Mouse (Mus musculus): Measurements from ENCODE around the gene Tfap2d. TPM values are rescaled to one million over a fixed set of nuclear protein-coding genes. Genes with fewer than 3 reads are reported as not detected.

The Tfap2d gene
- polyA plus RNA-seq, 1 experiment from 2014 or later, result not detected

- Histone ChIP-seq H3K4me2 (ENCODE audit: low read length) (no peak overlapping the region), H3K4me1 (ENCODE audit: control insufficient read depth in 2 of 2, insufficient read depth in 2 of 2, low read length in 2 of 2) (peaks cover 0 to 3% of the 10 kb centered on the region in 2 experiments; a peak in 1 of 4 replicates), H3K9ac (ENCODE audit: low read length) (no peak overlapping the region), H3K4me3 (ENCODE audit: control insufficient read depth in 1 of 2, insufficient read depth in 1 of 2, low read depth in 1 of 2, low read length in 2 of 2) (no peak overlapping the region), H3K36me3 (ENCODE audit: control insufficient read depth, insufficient read depth, low read length) (no peaks in the 10 kb centered on the region), H3K27me3 (ENCODE audit: control insufficient read depth, insufficient read depth, low read length) (peaks cover 87% of the 10 kb centered on the region), H3K9me3 (ENCODE audit: control insufficient read depth, low read length) (no peaks in the 10 kb centered on the region), H3K27ac (replicated peaks in 1 of 2; ENCODE audit: control insufficient read depth in 1 of 2, insufficient read depth in 1 of 2, low read depth in 2 of 2, low read length in 2 of 2) (no peak overlapping the region)
- WGBS, result under 1% methylated on average over 8 of the region's 8 CpGs
- ATAC-seq (ENCODE audit: insufficient number of reproducible peaks, insufficient read depth, low FRiP score, low read depth), result no peak
These were observed 108.2 kb downstream of the Tfap2d start for GRCm38 (mm10) chr1:19211033-19211405.

DNA sequence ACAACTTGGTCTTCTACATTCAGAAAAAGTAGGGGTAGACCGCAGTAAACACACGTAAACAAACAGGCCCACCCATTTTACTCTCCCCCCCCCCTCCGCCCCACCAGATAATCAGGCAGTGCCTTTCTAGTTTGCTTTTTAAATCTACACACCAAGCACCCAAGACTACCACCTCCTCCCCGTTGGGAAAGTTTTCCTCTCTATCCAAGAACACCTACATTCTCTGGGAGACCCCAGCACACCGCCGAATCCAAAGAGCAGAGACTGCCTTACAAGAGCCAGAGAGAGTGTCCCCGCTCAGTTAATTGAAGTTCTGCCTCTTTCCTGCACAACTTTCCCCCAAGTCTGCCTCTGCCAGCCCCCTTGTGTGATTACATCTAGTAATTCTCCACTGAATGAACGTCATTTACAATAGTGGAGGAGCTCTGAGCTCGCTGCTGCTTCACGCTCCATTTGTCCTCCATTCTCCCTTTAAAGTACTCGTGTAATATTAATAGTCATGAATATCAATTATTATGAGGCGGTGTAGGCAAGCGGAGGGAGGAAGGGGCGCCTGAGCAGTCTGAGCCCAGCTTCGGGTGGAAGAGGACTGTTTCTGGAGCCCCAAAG lies 108.8 kb downstream of the Tfap2d start:
- H3K9ac ChIP-seq (ENCODE audit: low read length), result no peak overlapping the region
- WGBS, result 2% methylated on average over 15 of the region's 15 CpGs

GRCm38 (mm10) chr1:19212691-19213090 lies 109.9 kb downstream of the Tfap2d start:
- H3K4me2 ChIP-seq (ENCODE audit: low read length), result no peak overlapping the region
- H3K27me3 ChIP-seq (ENCODE audit: control insufficient read depth, insufficient read depth, low read length), result peaks cover 94% of the 10 kb centered on the region
- peaks cover 0 to 3% of the 10 kb centered on the region in 2 experiments; a peak in 1 of 4 replicates for H3K4me1 ChIP-seq (ENCODE audit: control insufficient read depth in 2 of 2, insufficient read depth in 2 of 2, low read length in 2 of 2)
- under 1% methylated on average over 4 of the region's 4 CpGs for WGBS
- no peak overlapping the region for H3K4me3 ChIP-seq (ENCODE audit: control insufficient read depth in 1 of 2, insufficient read depth in 1 of 2, low read depth in 1 of 2, low read length in 2 of 2)
- H3K36me3 ChIP-seq (ENCODE audit: control insufficient read depth, insufficient read depth, low read length), result no peaks in the 10 kb centered on the region
- no peak for ATAC-seq (ENCODE audit: insufficient number of reproducible peaks, insufficient read depth, low FRiP score, low read depth)
- H3K9ac ChIP-seq (ENCODE audit: low read length), result no peak overlapping the region
- no peak overlapping the region for H3K27ac ChIP-seq (replicated peaks in 1 of 2; ENCODE audit: control insufficient read depth in 1 of 2, insufficient read depth in 1 of 2, low read depth in 2 of 2, low read length in 2 of 2)
- no peaks in the 10 kb centered on the region for H3K9me3 ChIP-seq (ENCODE audit: control insufficient read depth, low read length)

More for the DNA sequence above, 108.8 kb downstream of the Tfap2d start:
- H3K4me1 ChIP-seq (ENCODE audit: control insufficient read depth in 2 of 2, insufficient read depth in 2 of 2, low read length in 2 of 2), result peaks cover 0 to 3% of the 10 kb centered on the region in 2 experiments; a peak in 1 of 4 replicates
- no peak overlapping the region for H3K4me2 ChIP-seq (ENCODE audit: low read length)
- no peak overlapping the region for H3K4me3 ChIP-seq (ENCODE audit: control insufficient read depth in 1 of 2, insufficient read depth in 1 of 2, low read depth in 1 of 2, low read length in 2 of 2)
- no peaks in the 10 kb centered on the region for H3K36me3 ChIP-seq (ENCODE audit: control insufficient read depth, insufficient read depth, low read length)
- no peaks in the 10 kb centered on the region for H3K9me3 ChIP-seq (ENCODE audit: control insufficient read depth, low read length)
- peaks cover 94% of the 10 kb centered on the region for H3K27me3 ChIP-seq (ENCODE audit: control insufficient read depth, insufficient read depth, low read length)
- no peak for ATAC-seq (ENCODE audit: insufficient number of reproducible peaks, insufficient read depth, low FRiP score, low read depth)
- no peak overlapping the region for H3K27ac ChIP-seq (replicated peaks in 1 of 2; ENCODE audit: control insufficient read depth in 1 of 2, insufficient read depth in 1 of 2, low read depth in 2 of 2, low read length in 2 of 2)

- Histone ChIP-seq H3K4me3 (ENCODE audit: control insufficient read depth in 1 of 2, insufficient read depth in 1 of 2, low read depth in 1 of 2, low read length in 2 of 2) (no peak overlapping the region), H3K9me3 (ENCODE audit: control insufficient read depth, low read length) (no peaks in the 10 kb centered on the region), H3K4me2 (ENCODE audit: low read length) (no peak overlapping the region), H3K27me3 (ENCODE audit: control insufficient read depth, insufficient read depth, low read length) (peaks cover 94% of the 10 kb centered on the region), H3K9ac (ENCODE audit: low read length) (no peak overlapping the region), H3K27ac (replicated peaks in 1 of 2; ENCODE audit: control insufficient read depth in 1 of 2, insufficient read depth in 1 of 2, low read depth in 2 of 2, low read length in 2 of 2) (no peak overlapping the region), H3K4me1 (ENCODE audit: control insufficient read depth in 2 of 2, insufficient read depth in 2 of 2, low read length in 2 of 2) (peaks cover 0 to 3% of the 10 kb centered on the region in 2 experiments; a peak in 1 of 4 replicates), H3K36me3 (ENCODE audit: control insufficient read depth, insufficient read depth, low read length) (no peaks in the 10 kb centered on the region)
- no peak for ATAC-seq (ENCODE audit: insufficient number of reproducible peaks, insufficient read depth, low FRiP score, low read depth)
- 2% methylated on average over 4 of the region's 4 CpGs for WGBS
These were observed 110.3 kb downstream of the Tfap2d start for GRCm38 (mm10) chr1:19213171-19213570.

DNA sequence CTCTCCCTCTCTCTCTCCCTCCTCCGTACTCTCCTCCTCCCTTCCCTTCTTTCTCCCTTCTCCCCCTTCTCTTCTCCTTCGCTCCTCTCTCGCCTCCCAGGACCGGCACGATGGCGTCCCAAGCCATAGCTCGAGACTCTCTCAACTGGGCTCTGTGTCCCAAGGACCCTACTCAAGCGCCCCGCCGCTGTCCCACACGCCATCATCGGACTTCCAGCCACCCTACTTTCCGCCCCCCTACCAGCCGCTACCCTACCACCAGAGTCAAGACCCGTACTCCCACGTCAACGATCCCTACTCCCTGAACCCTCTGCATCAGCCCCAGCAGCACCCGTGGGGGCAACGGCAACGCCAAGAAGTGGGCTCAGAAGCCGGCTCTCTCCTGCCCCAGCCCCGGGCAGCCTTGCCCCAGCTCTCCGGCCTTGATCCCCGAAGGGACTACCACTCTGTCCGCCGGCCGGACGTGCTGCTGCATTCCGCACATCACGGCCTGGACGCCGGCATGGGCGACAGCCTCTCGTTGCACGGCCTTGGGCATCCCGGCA lies 111.1 kb downstream of the Tfap2d start:
- WGBS, result 2% methylated on average over 36 of the region's 36 CpGs
- Histone ChIP-seq H3K27ac (replicated peaks in 1 of 2; ENCODE audit: control insufficient read depth in 1 of 2, insufficient read depth in 1 of 2, low read depth in 2 of 2, low read length in 2 of 2) (no peak overlapping the region), H3K4me3 (ENCODE audit: control insufficient read depth in 1 of 2, insufficient read depth in 1 of 2, low read depth in 1 of 2, low read length in 2 of 2) (no peak overlapping the region)

More for the DNA sequence above, 111.1 kb downstream of the Tfap2d start:
- Histone ChIP-seq H3K4me2 (ENCODE audit: low read length) (no peak overlapping the region), H3K27me3 (ENCODE audit: control insufficient read depth, insufficient read depth, low read length) (peaks cover 93% of the 10 kb centered on the region), H3K4me1 (ENCODE audit: control insufficient read depth in 2 of 2, insufficient read depth in 2 of 2, low read length in 2 of 2) (peaks cover 0 to 3% of the 10 kb centered on the region in 2 experiments; a peak in 1 of 4 replicates), H3K9me3 (ENCODE audit: control insufficient read depth, low read length) (no peaks in the 10 kb centered on the region), H3K9ac (ENCODE audit: low read length) (no peak overlapping the region), H3K36me3 (ENCODE audit: control insufficient read depth, insufficient read depth, low read length) (no peaks in the 10 kb centered on the region)
- ATAC-seq (ENCODE audit: insufficient number of reproducible peaks, insufficient read depth, low FRiP score, low read depth), result no peak

Other genes with a start within 250 kb of the Tfap2d start
- gene Tfap2b, start 105.9 kb downstream of the Tfap2d start, polyA plus RNA-seq (2014; fragmentation: Nextera tagmentation; extraction: Ambion mirVana), result 0.23 TPM in 1 of 2 replicates, not detected in the other

Measured in heart, embryonic 14.5 days (tissue).